Mouse (Mus musculus): ENCODE measurements around the gene Dennd1b.

- TF ChIP-seq CTCF (conservative IDR thresholded peaks at IDR 0.05; ENCODE audit: insufficient read depth, insufficient read length, low read depth, low read length) (no peak), POLR2A (IDR thresholded peaks at IDR 0.05; ENCODE audit: low read depth, low read length) (no peak)
These were observed 32.4 kb upstream of the Dennd1b start for GRCm38 (mm10) chr1:138930856-138931255.
